Mouse (Mus musculus): ENCODE measurements around the gene Arhgap15.

Arhgap15 gene

GRCm38 (mm10) chr2:44121162-44121561 lies 372.5 kb downstream of the Arhgap15 start:
- no peak for DNase-seq

DNA sequence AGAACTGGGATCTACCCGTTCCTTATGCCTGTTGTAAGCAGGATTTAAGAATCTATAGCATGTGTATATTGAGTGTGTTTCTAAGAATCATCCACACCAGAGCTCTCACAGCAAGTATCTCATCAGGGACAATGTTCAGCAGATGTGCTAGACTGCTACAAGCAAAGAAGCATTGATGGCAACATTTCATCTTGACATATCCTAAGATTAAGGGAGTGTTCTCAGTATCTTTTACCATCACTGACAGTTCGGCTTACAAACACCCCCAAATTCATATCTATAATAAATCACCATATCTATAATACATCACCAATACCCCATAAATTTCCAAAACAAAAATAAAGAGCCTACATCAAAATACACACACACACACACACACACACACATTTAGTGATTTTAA lies 374.6 kb downstream of the Arhgap15 start:
- DNase-seq = no peak

GRCm38 (mm10) chr2:44124093-44124492 lies 375.5 kb downstream of the Arhgap15 start:
- DNase-seq = no peak

DNA sequence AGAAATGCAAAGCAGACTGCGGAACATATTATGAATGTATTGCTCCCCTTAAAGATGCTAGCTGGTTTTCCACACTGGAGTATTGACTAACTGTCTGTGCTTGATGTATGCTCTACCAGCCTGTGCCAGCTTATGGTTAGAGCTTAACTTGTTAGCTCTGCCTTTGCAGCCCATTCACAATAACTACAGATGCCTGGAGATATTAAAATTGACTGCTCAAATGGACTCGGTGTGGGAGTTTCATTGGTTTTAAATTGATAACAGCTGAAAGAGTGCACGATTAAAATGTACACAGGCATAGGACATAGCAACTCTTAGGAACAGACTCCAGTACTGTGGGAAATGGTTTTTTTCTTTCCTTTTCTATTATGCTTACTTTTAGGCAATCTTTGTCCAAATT lies 376.1 kb downstream of the Arhgap15 start:
- DNase-seq = no peak

DNA sequence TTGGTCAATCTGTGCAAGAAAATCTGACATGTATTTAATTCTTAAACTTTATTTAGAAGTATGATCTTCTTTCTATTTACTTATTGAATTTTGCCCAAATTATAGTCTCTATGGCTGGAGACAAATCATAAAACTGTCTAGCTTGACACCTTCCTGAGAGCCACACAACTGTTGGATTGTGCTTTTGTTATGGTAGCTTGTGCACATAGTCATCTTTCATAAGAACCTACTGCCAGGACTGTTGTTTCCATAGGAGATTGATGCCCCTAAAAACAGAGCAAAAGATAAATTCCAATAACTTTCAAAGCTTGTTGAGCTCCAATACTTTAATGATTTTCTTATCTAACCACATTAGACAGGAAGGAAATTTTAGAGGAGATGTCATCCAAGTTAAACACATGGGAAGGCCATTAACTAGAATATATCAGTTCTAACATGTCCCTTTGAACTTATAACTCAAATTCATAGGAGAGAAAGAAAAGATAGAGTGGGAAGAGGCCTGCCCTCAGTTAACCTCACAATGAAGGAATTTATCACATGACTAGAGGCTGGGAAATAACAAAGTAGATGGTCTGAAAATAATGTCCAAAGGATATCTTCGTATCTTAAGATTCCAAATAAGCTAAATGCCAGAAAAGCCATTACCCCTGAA lies 377.5 kb downstream of the Arhgap15 start:
- no peak for DNase-seq

GRCm38 (mm10) chr2:44129533-44129932 lies 380.9 kb downstream of the Arhgap15 start:
- no peak for DNase-seq

- no peak for DNase-seq
Observed at GRCm38 (mm10) chr2:44131271-44131670, 382.6 kb downstream of the Arhgap15 start.

GRCm38 (mm10) chr2:44134796-44135195 lies 386.2 kb downstream of the Arhgap15 start:
- DNase-seq = no peak

DNA sequence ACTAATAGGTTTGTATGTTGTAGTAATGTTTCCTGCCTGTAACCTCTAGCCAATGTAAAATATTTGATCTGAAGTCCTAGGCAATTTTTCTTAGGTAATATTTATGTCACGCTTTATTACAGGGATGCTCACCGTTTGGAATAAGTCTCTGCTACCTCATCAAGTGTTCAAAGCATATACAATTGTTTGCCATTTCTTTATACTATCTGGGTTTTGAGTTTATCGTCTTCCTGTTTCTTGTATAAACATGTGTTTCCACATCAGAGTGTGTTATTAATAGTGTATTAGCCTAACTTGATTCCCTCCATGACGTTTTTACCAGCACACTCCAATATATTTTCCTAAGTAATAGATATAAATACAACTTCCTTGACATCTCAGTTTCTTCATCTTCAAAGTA lies 391.8 kb downstream of the Arhgap15 start:
- DNase-seq = no peak

- DNase-seq = no peak
Observed at GRCm38 (mm10) chr2:44142152-44142551, 393.5 kb downstream of the Arhgap15 start.

GRCm38 (mm10) chr2:44142611-44143010 lies 394.0 kb downstream of the Arhgap15 start:
- DNase-seq = no peak

- DNase-seq = no peak
Observed at GRCm38 (mm10) chr2:44146124-44146981, 397.7 kb downstream of the Arhgap15 start.

GRCm38 (mm10) chr2:44147486-44147885 lies 398.9 kb downstream of the Arhgap15 start:
- no peak for DNase-seq

- DNase-seq = no peak
Observed at GRCm38 (mm10) chr2:44147971-44148370, 399.3 kb downstream of the Arhgap15 start.

DNA sequence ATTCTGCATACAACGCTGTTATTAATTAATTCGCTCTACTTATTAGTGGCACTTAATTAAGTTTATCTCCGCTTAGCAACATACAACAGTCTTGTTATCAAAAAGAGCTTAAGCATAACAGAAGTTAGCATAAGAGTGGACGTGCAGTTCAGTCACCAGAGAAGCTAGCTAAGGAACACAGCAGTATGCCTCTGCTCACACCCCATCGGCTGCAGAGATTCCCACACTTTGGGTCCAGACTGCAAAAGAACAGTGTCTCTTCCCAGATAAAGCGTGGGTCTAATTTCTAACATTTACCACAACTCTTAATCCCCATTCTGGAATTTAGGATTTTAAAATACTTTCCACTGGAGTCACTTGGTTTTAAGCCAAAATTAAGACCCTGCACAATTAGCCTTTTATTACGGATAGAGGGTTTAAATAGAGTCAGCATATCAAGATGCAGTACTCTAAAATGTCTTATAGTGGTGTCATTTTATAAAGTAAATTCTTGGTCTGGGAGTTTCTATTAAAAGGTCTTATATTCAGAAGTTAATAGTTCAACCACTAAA lies 400.0 kb downstream of the Arhgap15 start:
- no peak for DNase-seq

- no peak for DNase-seq
Observed at GRCm38 (mm10) chr2:44152301-44152700, 403.7 kb downstream of the Arhgap15 start.

DNA sequence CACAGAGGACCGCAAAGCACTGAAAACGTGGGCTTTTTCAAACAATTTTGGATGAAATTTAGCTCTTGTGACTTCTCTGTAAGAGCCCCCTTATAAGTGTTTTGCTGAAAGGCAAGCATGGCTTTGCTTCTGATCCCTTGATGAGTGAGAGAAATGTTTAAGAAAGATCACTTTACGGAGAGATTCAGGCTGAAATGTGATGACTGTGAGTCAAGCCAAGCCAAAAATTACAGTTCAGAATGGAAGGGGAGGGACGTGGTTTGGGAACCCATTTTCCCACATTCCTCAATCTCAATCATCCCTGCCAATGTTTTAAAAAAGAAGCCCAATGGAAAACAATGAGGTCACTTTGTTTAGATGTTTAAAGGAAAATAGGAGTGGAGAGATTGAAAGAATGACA lies 411.7 kb downstream of the Arhgap15 start:
- no peak for DNase-seq

DNA sequence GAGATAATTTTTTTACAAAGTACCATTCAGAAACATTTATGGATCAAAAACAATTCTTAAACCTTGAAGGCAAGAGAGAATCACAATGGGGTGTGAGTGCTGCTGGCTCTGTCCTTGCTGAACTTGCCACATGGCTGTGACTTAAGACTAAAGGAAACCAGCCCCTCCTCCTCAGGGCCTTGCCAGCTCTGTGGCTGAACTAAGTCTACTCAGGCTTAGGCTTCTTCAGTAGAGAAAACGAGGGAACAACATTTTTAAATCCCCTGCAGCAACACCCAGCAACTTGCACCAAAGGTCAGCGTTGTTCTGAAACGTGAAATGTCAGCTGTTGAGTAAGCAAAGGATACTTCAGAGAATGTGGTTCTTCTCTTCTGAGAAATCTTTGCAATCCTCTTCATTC lies 417.2 kb downstream of the Arhgap15 start:
- no peak for DNase-seq

GRCm38 (mm10) chr2:44166716-44167115 lies 418.1 kb downstream of the Arhgap15 start:
- no peak for DNase-seq

- no peak for DNase-seq
Observed at GRCm38 (mm10) chr2:44184476-44184875, 435.9 kb downstream of the Arhgap15 start.

GRCm38 (mm10) chr2:44190749-44191148 lies 442.1 kb downstream of the Arhgap15 start:
- no peak for DNase-seq

- DNase-seq = no peak
Observed at GRCm38 (mm10) chr2:44192058-44192457, 443.4 kb downstream of the Arhgap15 start.

DNA sequence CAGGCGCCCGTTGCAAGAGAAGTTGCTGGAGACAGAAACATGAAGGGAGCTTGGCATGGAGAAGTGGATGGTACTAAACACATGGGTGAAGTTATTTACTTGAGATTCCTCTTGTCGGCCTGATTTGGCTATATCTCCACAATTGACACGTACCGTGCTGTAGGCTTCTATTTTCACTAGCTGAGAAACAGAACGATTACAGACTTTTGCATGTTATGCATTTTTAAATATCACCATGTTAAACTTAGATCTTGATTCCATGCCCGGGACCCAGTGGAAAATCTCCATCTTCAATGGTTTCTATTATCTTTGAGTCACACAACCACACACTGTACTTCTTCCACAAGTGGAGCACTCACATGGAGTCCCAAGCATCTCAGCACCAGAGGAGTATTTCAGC lies 466.9 kb downstream of the Arhgap15 start:
- DNase-seq = no peak

- no peak for DNase-seq
Observed at GRCm38 (mm10) chr2:44217811-44218210, 469.2 kb downstream of the Arhgap15 start.
